Mouse (Mus musculus) 3T3-L1 (cell line): Measurements from ENCODE around the gene Rpa1.
A peak's percentile ranks its signal among the peaks of the same experiment; 100 is the strongest.
"Not testable (repeated sequence)": the region's sequence is repeated elsewhere in the genome, so short reads cannot be mapped to it uniquely, and the experiment has no call there.

Experiments used
- DNase-seq: peaks from one replicate; pipeline ENCODE4 v3.0.0-alpha.2; 2015; ENCODE audit warnings: low read depth, low spot score

The Rpa1 gene

GRCm38 (mm10) chr11:75323326-75323737 lies 24.8 kb downstream of the Rpa1 start:
- DNase-seq: no peak

- DNase-seq: no peak
Measured at GRCm38 (mm10) chr11:75319246-75319645, 28.9 kb downstream of the Rpa1 start.

- DNase-seq: no peak
Measured at GRCm38 (mm10) chr11:75318351-75319221, 29.5 kb downstream of the Rpa1 start.

- no peak for DNase-seq
Measured at GRCm38 (mm10) chr11:75313834-75314233, 34.3 kb downstream of the Rpa1 start.

- DNase-seq: no peak
Measured at GRCm38 (mm10) chr11:75311751-75312150, 36.4 kb downstream of the Rpa1 start.

DNA sequence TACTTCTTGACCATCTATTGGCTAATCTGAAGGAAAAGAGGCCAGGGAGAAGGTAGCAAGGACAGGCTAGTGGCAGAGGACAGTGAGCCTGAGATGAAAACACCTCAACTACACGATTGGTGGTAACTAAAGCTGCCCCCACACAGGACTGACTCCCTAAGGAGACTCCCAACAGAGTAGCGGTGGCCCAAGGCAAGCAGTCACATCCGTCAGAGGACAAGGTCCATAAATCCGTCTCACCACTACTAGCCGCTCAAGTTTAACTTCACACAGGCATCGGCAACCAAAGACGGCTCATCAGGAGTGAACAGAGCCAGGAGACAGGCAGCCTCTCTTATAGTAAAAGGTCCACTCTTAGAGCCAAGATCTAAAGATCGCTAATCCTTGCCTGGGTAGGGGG lies 37.3 kb downstream of the Rpa1 start:
- no peak for DNase-seq

DNA sequence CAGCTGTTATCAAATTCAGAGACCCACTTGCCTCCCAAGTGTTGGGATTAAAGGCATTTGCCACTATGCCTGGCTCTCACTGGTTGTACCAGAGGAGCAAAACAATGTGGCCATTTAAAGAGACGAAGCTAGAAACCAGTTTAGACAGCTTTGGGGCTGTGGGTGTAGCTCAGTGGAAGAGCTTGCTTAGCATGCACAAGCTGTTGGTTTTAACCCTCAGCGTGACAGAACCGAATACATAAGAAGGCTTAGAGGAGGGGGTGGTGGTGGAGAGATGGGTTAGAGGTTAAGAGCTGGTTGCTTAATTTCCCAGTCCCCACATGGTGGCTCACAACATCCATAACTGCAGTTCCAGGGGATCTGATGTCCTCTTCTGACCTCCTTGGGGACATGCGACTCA lies 39.5 kb downstream of the Rpa1 start:
- peak; percentile 13 for DNase-seq

GRCm38 (mm10) chr11:75304797-75305196 lies 43.3 kb downstream of the Rpa1 start:
- DNase-seq: no peak

GRCm38 (mm10) chr11:75300954-75301353 lies 47.2 kb downstream of the Rpa1 start:
- DNase-seq: no peak

GRCm38 (mm10) chr11:75299786-75300185 lies 48.3 kb downstream of the Rpa1 start:
- no peak for DNase-seq

DNA sequence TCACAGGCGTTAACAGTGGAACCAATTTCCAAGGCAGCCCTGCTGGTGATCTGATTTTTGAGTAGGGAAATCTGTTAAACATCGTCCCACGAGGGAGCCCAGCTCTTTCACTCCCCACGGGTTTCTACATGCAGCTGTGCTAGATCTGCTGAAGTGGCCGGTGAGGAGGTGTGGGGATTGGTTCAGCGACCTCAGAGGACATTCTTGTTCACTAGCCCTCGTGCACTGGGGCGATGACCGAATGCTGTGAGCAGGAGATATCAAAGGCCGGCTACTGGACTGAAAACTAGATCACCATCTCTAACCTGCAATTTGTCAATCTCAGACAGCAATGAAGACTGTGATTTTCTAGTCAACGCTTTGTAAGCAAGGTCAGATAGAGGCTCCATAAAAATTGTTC lies 49.6 kb downstream of the Rpa1 start:
- DNase-seq: no peak

DNA sequence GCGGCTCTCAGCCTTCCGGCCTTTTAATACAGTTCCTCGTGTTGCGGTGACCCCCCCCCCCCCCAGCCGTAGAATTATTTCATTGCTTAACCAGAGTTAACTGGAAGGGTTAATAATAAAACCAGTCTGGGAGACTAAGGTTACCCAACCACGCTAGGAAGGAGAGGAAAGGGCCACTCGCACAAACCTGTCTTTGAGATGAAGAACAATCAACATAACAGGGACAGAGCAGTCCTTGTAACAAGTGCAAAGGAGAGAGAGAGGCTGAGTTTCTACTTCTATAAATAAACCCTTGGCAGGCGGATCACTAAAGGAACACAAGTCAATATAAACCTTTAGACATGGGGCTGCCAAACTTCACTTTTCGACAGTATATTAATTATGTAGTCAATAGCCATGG lies 50.5 kb downstream of the Rpa1 start:
- DNase-seq: no peak

- no peak for DNase-seq
Measured at GRCm38 (mm10) chr11:75296406-75297005, 51.6 kb downstream of the Rpa1 start.

DNA sequence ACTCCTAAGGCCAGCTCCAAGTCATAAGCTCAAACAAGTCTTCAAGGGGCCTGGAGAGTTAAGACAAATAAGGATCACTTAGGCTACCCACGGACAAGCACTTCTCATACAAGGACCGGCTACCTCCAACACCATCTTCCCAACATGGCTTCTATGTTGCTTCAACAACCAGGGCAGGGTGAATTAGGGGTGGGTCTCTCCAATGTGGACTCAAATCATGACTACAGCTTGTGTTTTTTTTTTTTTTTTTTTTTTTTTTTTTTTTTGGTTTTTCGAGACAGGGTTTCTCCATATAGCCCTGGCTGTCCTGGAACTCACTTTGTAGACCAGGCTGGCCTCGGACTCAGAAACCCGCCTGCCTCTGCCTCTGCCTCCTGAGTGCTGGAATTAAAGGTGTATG lies 52.6 kb downstream of the Rpa1 start:
- not testable (repeated sequence) for DNase-seq

GRCm38 (mm10) chr11:75294862-75295261 lies 53.3 kb downstream of the Rpa1 start:
- no peak for DNase-seq

DNA sequence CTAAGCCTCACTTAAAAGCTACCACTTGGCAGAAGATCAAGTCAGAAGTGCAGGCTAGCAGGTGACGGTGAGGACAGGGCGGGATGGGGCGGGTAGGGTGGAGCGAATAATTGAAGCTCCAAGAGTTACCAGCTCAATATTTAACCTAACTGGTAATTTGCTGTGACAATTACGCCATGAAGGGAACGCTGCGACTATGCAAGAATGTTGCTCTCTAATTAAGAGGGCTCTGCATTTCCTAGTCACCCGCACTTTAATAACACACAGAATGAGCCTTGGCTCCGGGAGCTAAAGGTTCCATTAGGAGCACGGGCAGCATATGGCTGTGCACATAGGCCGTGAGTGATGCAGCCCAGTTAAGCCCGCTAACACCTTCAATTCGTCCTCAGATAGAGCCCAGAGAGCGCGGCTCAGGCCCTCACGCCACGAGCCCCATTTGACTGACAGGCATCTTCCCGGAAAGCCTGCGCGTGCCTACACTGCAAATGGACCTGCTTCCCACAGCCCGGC lies 54.2 kb downstream of the Rpa1 start:
- DNase-seq: no peak

DNA sequence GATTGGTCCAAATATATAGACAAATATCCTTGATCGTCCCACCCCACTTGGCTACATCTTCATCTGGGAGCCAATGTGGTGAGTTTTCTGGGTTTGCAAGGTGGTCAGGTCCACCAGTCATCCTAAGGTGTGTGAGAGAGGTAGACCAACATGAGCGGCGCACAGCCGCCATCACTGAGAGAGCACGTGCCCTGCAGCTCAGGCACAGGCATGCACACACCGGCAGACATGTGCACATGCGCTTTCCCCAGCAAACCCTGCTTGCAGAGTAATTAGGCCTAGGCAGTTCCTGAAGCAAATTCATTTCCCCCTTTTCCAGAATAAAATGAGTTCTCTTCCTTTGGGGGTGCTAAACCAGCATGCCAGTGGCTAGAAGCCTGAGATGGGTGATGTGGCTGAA lies 55.8 kb downstream of the Rpa1 start:
- DNase-seq: no peak

DNA sequence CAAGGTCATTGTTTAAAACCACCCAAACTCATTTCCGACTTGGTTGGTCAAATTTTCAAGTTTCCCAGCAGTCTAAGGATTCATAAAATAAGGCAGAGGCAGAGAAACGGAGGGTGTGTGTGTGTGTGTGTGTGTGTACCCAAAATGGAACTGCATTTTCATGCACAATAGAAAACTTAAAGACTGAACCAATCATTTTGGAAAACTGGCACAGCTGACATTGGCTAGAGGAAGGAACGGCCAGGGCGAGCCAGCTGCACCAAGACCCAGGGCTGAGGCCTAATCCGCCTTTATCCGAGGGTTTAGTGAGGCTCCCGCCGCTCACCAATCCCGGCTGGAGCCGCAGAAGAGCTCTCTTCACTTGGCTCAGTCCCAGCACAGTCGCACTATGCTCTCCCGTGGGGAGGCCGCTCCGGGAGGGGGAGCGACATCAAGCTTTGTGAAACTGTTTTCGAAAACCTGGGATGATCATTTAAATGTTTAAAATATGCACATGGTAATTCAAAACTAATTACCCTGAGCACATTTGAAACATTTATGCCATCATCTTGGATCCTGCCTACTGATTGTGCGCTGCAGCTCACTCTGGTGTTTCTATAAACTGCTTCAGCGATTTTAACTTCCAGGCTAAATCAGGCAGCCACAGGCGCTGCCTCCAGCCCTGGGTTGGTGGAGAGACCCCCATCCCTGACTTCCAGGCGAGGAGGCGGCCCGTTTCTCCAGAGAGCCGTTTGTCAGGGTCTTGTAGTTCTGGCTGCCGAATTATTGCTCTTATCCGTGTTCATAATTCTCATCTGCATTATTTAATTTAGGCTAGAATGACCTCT lies 56.5 kb downstream of the Rpa1 start:
- no peak for DNase-seq

- peak; percentile 95 for DNase-seq
Measured at GRCm38 (mm10) chr11:75290566-75291271, 57.4 kb downstream of the Rpa1 start.

DNA sequence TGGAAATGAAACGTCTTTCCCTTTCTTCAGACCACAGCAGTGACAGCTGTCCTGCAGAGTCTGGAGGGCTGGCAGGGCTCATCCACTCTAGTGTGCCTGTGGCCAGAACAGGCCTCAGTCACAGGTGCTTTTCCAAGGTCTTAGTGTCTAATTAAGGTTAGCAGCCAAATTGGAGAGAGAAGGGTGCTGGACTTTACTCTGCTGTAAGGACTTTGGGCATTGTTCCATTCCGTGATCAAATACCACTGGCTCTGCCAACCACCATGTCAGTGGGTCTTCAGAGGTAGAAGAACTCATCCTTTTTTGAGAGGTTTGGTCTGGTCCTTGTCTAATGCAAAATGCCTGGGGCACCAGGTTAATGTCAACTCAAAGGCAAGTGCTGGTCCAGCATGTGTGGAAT lies 59.0 kb downstream of the Rpa1 start:
- DNase-seq: no peak

DNA sequence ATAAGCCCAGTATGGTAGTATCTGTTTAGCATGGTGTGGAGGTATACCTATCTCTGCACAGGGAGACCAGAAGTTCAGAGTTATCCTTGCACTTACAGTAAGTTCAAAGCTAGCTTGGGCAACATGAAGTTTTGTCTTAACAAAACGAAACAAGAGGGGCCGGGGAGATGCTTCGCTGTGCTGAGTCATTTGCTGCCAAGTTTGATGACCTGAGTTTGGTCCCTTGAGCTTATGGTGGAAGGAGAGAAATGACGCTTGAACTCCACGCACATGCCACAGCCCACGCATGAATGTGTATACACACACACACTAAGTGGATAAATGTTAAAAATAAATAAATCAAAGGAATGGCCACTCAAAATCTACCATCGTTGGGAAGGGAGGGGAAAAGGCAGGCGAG lies 59.6 kb downstream of the Rpa1 start:
- DNase-seq: no peak

DNA sequence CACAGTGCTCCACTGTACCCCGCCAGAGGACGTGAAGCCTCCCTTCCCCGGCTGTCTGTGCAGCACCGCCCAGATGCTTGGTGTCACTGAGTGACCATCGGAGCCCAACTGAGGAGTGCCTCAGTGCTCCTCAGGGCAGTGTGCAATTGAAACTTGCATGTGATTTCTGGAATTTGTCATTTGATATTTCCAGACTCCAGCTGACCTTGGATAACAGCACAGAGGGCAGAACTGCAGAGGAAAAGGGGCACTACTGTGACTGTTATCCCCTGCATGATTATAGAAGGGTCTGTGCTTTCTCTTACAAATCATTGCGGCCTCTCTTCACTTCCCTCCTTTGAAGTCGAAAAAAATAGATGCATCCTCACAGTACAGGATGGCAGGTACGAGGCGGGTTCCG lies 60.2 kb downstream of the Rpa1 start:
- no peak for DNase-seq
